Mouse (Mus musculus) myocyte (in vitro differentiated cells): ENCODE measurements around the gene Angel1. TPM values are rescaled to one million over a fixed set of nuclear protein-coding genes. Genes with fewer than 3 reads are reported as not detected.

Experiments used
- H3K27me3 ChIP-seq: one replicate; pipeline ENCODE4 v1.6.1; 2011; ENCODE audit not compliant: control insufficient read depth, insufficient read depth, insufficient read length
- H3K36me3 ChIP-seq: one replicate; pipeline ENCODE4 v1.6.1; 2011; ENCODE audit not compliant: control insufficient read depth, insufficient read depth
- H3K4me2 ChIP-seq: one replicate; pipeline ENCODE4 v1.6.1; 2011; ENCODE audit warnings: low read depth, control low read depth
- H3K4me3 ChIP-seq: one replicate; pipeline ENCODE4 v1.5.1; 2011; ENCODE audit warnings: mild to moderate bottlenecking, control low read depth, moderate library complexity
- H3K79me2 ChIP-seq: one replicate; pipeline ENCODE4 v1.6.1; 2011; ENCODE audit not compliant: control insufficient read depth, insufficient read depth
- H3ac ChIP-seq: one replicate; pipeline ENCODE4 v1.6.1; 2011; ENCODE audit not compliant: control insufficient read depth, insufficient read length
- CEBPB ChIP-seq: IDR thresholded peaks from 2 replicates; pipeline ENCODE4 v1.6.1; 2011; ENCODE audit warnings: mild to moderate bottlenecking, moderate library complexity; ENCODE audit not compliant: poor library complexity, insufficient read depth, severe bottlenecking
- E2F4 ChIP-seq: IDR thresholded peaks from one replicate; pipeline ENCODE4 v1.6.1; 2011; ENCODE audit warnings: mild to moderate bottlenecking, control low read depth, moderate library complexity; ENCODE audit not compliant: insufficient read depth
- MAX ChIP-seq: IDR thresholded peaks from one replicate; pipeline ENCODE4 v1.6.1; 2011; ENCODE audit warnings: low read depth, mild to moderate bottlenecking, control low read depth
- MYOD1 ChIP-seq, 3 experiments: IDR thresholded peaks; one replicate each; pipeline ENCODE4 v1.6.1; 2011; ENCODE audit warnings: control low read depth in 2 of 3, low read depth in 2 of 3, mild to moderate bottlenecking in 2 of 3, moderate library complexity in 1 of 3; ENCODE audit not compliant: insufficient read length in 2 of 3, control insufficient read depth in 1 of 3
- MYOG ChIP-seq, 3 experiments: IDR thresholded peaks; one replicate each; pipeline ENCODE4 v1.6.1; 2011; ENCODE audit warnings: control low read depth in 2 of 3, low read depth in 2 of 3, mild to moderate bottlenecking in 2 of 3; ENCODE audit not compliant: insufficient read length in 2 of 3, control insufficient read depth in 1 of 3, insufficient read depth in 1 of 3
- POLR2A ChIP-seq: IDR thresholded peaks from one replicate; pipeline ENCODE4 v1.6.1; 2011; ENCODE audit warnings: low read depth, mild to moderate bottlenecking, control low read depth, moderate library complexity; ENCODE audit not compliant: insufficient read length
- POLR2AphosphoS2 ChIP-seq: IDR thresholded peaks from one replicate; pipeline ENCODE4 v1.6.1; 2011; ENCODE audit warnings: low read depth, control low read depth; ENCODE audit not compliant: insufficient read length
- REST ChIP-seq: IDR thresholded peaks from one replicate; pipeline ENCODE4 v1.6.1; 2011; ENCODE audit warnings: mild to moderate bottlenecking, control low read depth, moderate library complexity; ENCODE audit not compliant: insufficient read depth, insufficient read length
- SRF ChIP-seq: IDR thresholded peaks from one replicate; pipeline ENCODE4 v1.6.1; 2011; ENCODE audit warnings: low read depth; ENCODE audit not compliant: control insufficient read depth, insufficient read length
- TCF12 ChIP-seq: IDR thresholded peaks from one replicate; pipeline ENCODE4 v1.6.1; 2011; ENCODE audit warnings: mild to moderate bottlenecking, control low read depth; ENCODE audit not compliant: poor library complexity, insufficient read depth, severe bottlenecking
- TCF3 ChIP-seq: IDR thresholded peaks from one replicate; pipeline ENCODE4 v1.6.1; 2011; ENCODE audit warnings: low read depth, control low read depth; ENCODE audit not compliant: insufficient read length
- USF1 ChIP-seq: IDR thresholded peaks from one replicate; pipeline ENCODE4 v1.6.1; 2011; ENCODE audit warnings: low read depth, mild to moderate bottlenecking, control low read depth, moderate library complexity
- polyA plus RNA-seq: library from polyadenylated mRNA; unstranded; fragments of >200 nt; fragmentation: generic; extraction: Trizol; gene quantifications from one replicate; pipeline ENCODE4 v1.2.1, GENCODE M21; 2012; ENCODE audit warnings: missing spikeins

The Angel1 gene
- polyA plus RNA-seq, 1 experiment = 3.0 TPM

DNA sequence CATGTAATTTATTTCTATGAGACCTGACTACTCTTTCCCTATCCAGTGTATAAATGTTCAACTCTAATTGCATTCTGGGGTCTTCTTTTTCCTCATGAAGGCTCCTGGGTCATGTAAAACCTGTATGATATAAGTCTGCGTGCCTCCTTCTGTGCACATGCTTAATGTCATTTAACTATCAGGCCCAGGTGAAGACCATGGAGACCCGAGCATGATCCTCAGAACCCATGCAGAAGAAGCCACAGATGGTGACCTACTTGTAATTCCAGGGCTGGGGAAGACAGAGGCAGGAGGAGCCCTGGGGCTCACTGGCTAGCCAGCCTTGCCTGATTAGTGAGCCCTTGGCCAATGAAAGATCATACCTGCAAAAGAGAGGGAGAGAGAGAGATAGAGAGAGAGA, 65.8 kb downstream of the Angel1 start:
- no peak for TF ChIP-seq REST
- no peak for TF ChIP-seq POLR2A
- no peak for TF ChIP-seq TCF3
- no peak for TF ChIP-seq E2F4
- no peak for TF ChIP-seq SRF
- no peak for TF ChIP-seq MYOG (IDR thresholded peaks at IDR 0.05; ENCODE audit: control insufficient read depth in 1 of 3, insufficient read depth in 1 of 3, insufficient read length in 2 of 3, low read depth in 2 of 3)
- no peak for TF ChIP-seq CEBPB
- no peak for TF ChIP-seq POLR2AphosphoS2
- TF ChIP-seq USF1 = no peak
- no peak for TF ChIP-seq MAX
- no peak for TF ChIP-seq MYOD1 (IDR thresholded peaks at IDR 0.05; ENCODE audit: control insufficient read depth in 1 of 3, insufficient read length in 2 of 3, low read depth in 2 of 3)
- no peak for TF ChIP-seq TCF12

GRCm38 (mm10) chr12:86659447-86659968, 66.8 kb downstream of the Angel1 start:
- Histone ChIP-seq H3K4me2 (no peak overlapping the region), H3K27me3 (peaks cover 67% of the 10 kb centered on the region), H3K4me3 (no peak overlapping the region), H3K79me2 (no peaks in the 10 kb centered on the region), H3ac (no peak overlapping the region), H3K36me3 (no peaks in the 10 kb centered on the region)
- TF ChIP-seq MYOD1 (IDR thresholded peaks at IDR 0.05; ENCODE audit: control insufficient read depth in 1 of 3, insufficient read length in 2 of 3, low read depth in 2 of 3) = no peak
- no peak for TF ChIP-seq USF1
- no peak for TF ChIP-seq SRF
- no peak for TF ChIP-seq CEBPB
- TF ChIP-seq MYOG (IDR thresholded peaks at IDR 0.05; ENCODE audit: control insufficient read depth in 1 of 3, insufficient read depth in 1 of 3, insufficient read length in 2 of 3, low read depth in 2 of 3) = no peak
- TF ChIP-seq TCF12 = no peak
- no peak for TF ChIP-seq E2F4
- TF ChIP-seq REST = no peak

More for the DNA sequence above, 65.8 kb downstream of the Angel1 start:
- no peaks in the 10 kb centered on the region for H3K36me3 ChIP-seq
- no peaks in the 10 kb centered on the region for H3K79me2 ChIP-seq
- H3K4me3 ChIP-seq = no peak overlapping the region
- H3K27me3 ChIP-seq = peaks cover 62% of the 10 kb centered on the region
- no peak overlapping the region for H3ac ChIP-seq
- no peak overlapping the region for H3K4me2 ChIP-seq

GRCm38 (mm10) chr12:86652570-86653041, 73.7 kb downstream of the Angel1 start:
- Histone ChIP-seq H3ac (no peak overlapping the region), H3K79me2 (no peaks in the 10 kb centered on the region), H3K4me2 (peak overlapping the region; percentile 53), H3K36me3 (no peaks in the 10 kb centered on the region), H3K27me3 (peaks cover 37% of the 10 kb centered on the region), H3K4me3 (no peak overlapping the region)
- TF ChIP-seq REST = no peak
- TF ChIP-seq POLR2AphosphoS2 = no peak
- no peak for TF ChIP-seq SRF
- no peak for TF ChIP-seq MYOG (IDR thresholded peaks at IDR 0.05; ENCODE audit: control insufficient read depth in 1 of 3, insufficient read depth in 1 of 3, insufficient read length in 2 of 3, low read depth in 2 of 3)
- TF ChIP-seq USF1 = no peak
- TF ChIP-seq MYOD1 (IDR thresholded peaks at IDR 0.05; ENCODE audit: control insufficient read depth in 1 of 3, insufficient read length in 2 of 3, low read depth in 2 of 3) = peak in 2 of 3 experiments; percentile 11 to 55
- TF ChIP-seq TCF12 = no peak
- no peak for TF ChIP-seq MAX

DNA sequence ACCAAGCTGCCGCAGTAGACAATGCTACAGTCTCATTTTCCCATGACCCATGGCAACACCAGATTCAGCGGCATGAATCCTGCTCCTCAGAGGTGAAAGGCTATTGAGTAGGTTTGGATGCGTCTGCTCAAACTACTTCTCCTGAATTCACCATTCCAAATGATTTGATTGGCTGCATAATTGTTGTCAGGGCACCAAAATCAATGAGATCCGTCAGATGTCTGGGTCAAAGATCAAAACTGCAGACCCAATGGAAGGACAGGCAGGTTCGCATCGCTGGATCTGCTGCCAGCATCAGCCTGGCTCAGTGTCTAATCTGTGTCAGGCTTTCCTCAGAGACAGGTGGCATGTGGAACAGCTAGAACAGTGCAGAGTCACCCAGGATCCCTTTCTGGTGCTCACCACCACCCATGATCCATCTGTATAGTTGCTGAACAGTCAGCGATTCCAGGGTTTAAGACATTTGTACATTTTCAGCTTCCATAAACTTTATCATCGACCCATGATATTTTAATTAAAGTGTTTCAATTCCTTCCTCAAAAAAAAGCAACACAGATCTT, 74.9 kb downstream of the Angel1 start:
- Histone ChIP-seq H3K27me3 (peaks cover 43% of the 10 kb centered on the region), H3K4me2 (no peak overlapping the region), H3ac (no peak overlapping the region), H3K79me2 (no peaks in the 10 kb centered on the region), H3K36me3 (no peaks in the 10 kb centered on the region), H3K4me3 (no peak overlapping the region)
- TF ChIP-seq E2F4 (no peak), CEBPB (no peak), REST (no peak)

Other genes with a start within 250 kb of the Angel1 start
- gene Vash1, start 47.8 kb downstream of the Angel1 start, polyA plus RNA-seq = 1.6 TPM
- not detected for gene Lrrc74a, start 7.9 kb upstream of the Angel1 start, polyA plus RNA-seq
- gene Irf2bpl, start 158.3 kb upstream of the Angel1 start, polyA plus RNA-seq = 59.1 TPM
- 14.7 TPM for gene Cipc, start 220.6 kb upstream of the Angel1 start, polyA plus RNA-seq